In genomic region chr3:70406571-70406970, GRCm38 (mm10) we compare ENCODE assay signal across 15 mouse cellular contexts.
A peak's percentile ranks its signal among the peaks of the same experiment; 100 is the strongest.
DNase-seq lines count a peak whose midpoint lies in the region; ATAC-seq and TF ChIP-seq lines count a peak whose summit lies in the region.
"Had no signal": no experiment of that assay in that cellular context is flagged by ENCODE, and none has a peak within 500 bp of the region (broad histone marks: within the 10 kb centered on the region; RNA-seq: fewer than 3 reads in every experiment).

No protein-coding gene starts in this region.

- H3K4me1 ChIP-seq in liver, adult 2 months (ENCODE audit: control insufficient read depth, insufficient read depth, low read length), result no peaks in the 10 kb centered on the region
- no peaks in the 10 kb centered on the region for H3K4me1 ChIP-seq in liver, postnatal 0 days (ENCODE audit: insufficient read depth)
- no peaks in the 10 kb centered on the region for H3K4me1 ChIP-seq in ES-E14 (ENCODE audit: control insufficient read depth in 2 of 2, insufficient read depth in 2 of 2, low read length in 2 of 2, poor library complexity in 1 of 2)
- no peaks in the 10 kb centered on the region for H3K4me1 ChIP-seq in forebrain, embryonic 13.5 days
- H3K4me1 ChIP-seq: embryonic facial prominence, embryonic 15.5 days had no signal

- TF ChIP-seq CTCF in liver, adult 2 months (IDR thresholded peaks at IDR 0.05; ENCODE audit: low read depth, low read length), result peak; percentile 24; the same call in 1 of the 2 replicates
- TF ChIP-seq CTCF in liver, postnatal 0 days (IDR thresholded peaks at IDR 0.05; ENCODE audit: low read depth), result no peak

- H3K27ac ChIP-seq in liver, adult 2 months (replicated peaks; ENCODE audit: insufficient read depth, low read depth, low read length), result no peak overlapping the region
- H3K27ac ChIP-seq in liver, postnatal 0 days (ENCODE audit: low read depth), result no peak overlapping the region
- no peak overlapping the region for H3K27ac ChIP-seq in ES-E14 (ENCODE audit: insufficient read depth, low read depth, low read length, poor library complexity, severe bottlenecking)
- no peak overlapping the region for H3K27ac ChIP-seq in forebrain, embryonic 13.5 days
- H3K27ac ChIP-seq: embryonic facial prominence, embryonic 15.5 days had no signal

- H3K4me3 ChIP-seq in liver, adult 2 months (ENCODE audit: insufficient read depth, low read depth, low read length), result no peak overlapping the region
- no peak overlapping the region for H3K4me3 ChIP-seq in liver, postnatal 0 days (ENCODE audit: low read depth, low read length)
- H3K4me3 ChIP-seq in ES-E14 (ENCODE audit: insufficient read depth in 1 of 2, low read depth in 1 of 2, low read length in 2 of 2, poor library complexity in 1 of 2, severe bottlenecking in 1 of 2), result no peak overlapping the region
- no peak overlapping the region for H3K4me3 ChIP-seq in forebrain, embryonic 13.5 days
- H3K4me3 ChIP-seq: embryonic facial prominence, embryonic 15.5 days had no signal

- H3K79me2 ChIP-seq in liver, adult 2 months (ENCODE audit: control insufficient read depth, insufficient read depth, low read length), result no peaks in the 10 kb centered on the region

- H3K9ac ChIP-seq in liver, adult 2 months (ENCODE audit: low read depth, low read length), result no peak overlapping the region
- H3K9ac ChIP-seq in liver, postnatal 0 days (replicated peaks), result no peak overlapping the region
- H3K9ac ChIP-seq in ES-E14 (ENCODE audit: insufficient read depth, low read depth, low read length, poor library complexity, severe bottlenecking), result no peak overlapping the region
- no peak overlapping the region for H3K9ac ChIP-seq in forebrain, embryonic 13.5 days
- H3K9ac ChIP-seq: embryonic facial prominence, embryonic 15.5 days had no signal

- H3K27me3 ChIP-seq in liver, adult 2 months (ENCODE audit: control insufficient read depth, insufficient read depth, low read length), result no peaks in the 10 kb centered on the region
- no peaks in the 10 kb centered on the region for H3K27me3 ChIP-seq in liver, postnatal 0 days (ENCODE audit: insufficient read depth, low read length)
- H3K27me3 ChIP-seq in forebrain, embryonic 13.5 days, result no peaks in the 10 kb centered on the region
- H3K27me3 ChIP-seq: embryonic facial prominence, embryonic 15.5 days had no signal

- TF ChIP-seq POLR2A in liver, adult 2 months (IDR thresholded peaks at IDR 0.05; ENCODE audit: extremely low read depth, insufficient read depth, low read length), result no peak

- intact Hi-C loops in heart, postnatal 36 days (cut with DNase I), result no loop called here

- no peak overlapping the region for H3K4me2 ChIP-seq in liver, postnatal 0 days (ENCODE audit: low read depth, low read length)
- no peak overlapping the region for H3K4me2 ChIP-seq in forebrain, embryonic 13.5 days
- H3K4me2 ChIP-seq: embryonic facial prominence, embryonic 15.5 days; heart, embryonic 11.5 days; liver, embryonic 11.5 days had no signal

- DNase-seq in heart, adult 11 months, result peak; percentile 81
- no peak for DNase-seq in heart, postnatal 36 days
- DNase-seq in liver, adult 2 months (ENCODE audit: extremely low read depth, low read depth, low spot score), result peak; percentile 43
- no peak for DNase-seq in liver, postnatal 0 days
- peak; percentile 2 for DNase-seq in ES-E14 (ENCODE audit: low read depth, low spot score)
- peak; percentile 7 for DNase-seq in kidney, postnatal 14 days
- DNase-seq: adrenal gland, postnatal 14 days; cerebellum, adult 11-12 months; layer of hippocampus, adult 9-11 months had no signal

- 96% methylated on average over 1 of the region's 1 CpGs for WGBS in liver, adult 2 months
- 68% methylated on average over 1 of the region's 1 CpGs for WGBS in liver, postnatal 0 days (ENCODE audit: insufficient replicate concordance)
- WGBS in forebrain, embryonic 13.5 days, result 92% methylated on average over 1 of the region's 1 CpGs

- no peaks in the 10 kb centered on the region for H3K36me3 ChIP-seq in liver, adult 2 months (ENCODE audit: control insufficient read depth, insufficient read depth, low read length)
- H3K36me3 ChIP-seq in liver, postnatal 0 days (replicated peaks; ENCODE audit: insufficient read depth, low read length), result no peaks in the 10 kb centered on the region
- H3K36me3 ChIP-seq in ES-E14 (ENCODE audit: control insufficient read depth, insufficient read depth, low read length, poor library complexity, severe bottlenecking), result no peaks in the 10 kb centered on the region
- H3K36me3 ChIP-seq in forebrain, embryonic 13.5 days (ENCODE audit: poor library complexity, severe bottlenecking), result no peaks in the 10 kb centered on the region
- H3K36me3 ChIP-seq: embryonic facial prominence, embryonic 15.5 days; G1E had no signal

- no peak for TF ChIP-seq EP300 in liver, postnatal 0 days (IDR thresholded peaks at IDR 0.05; ENCODE audit: low read depth)

- no peak for ATAC-seq in liver, postnatal 0 days
- no peak for ATAC-seq in forebrain, embryonic 13.5 days
- ATAC-seq: hindbrain, embryonic 16.5 days had no signal

- no peaks in the 10 kb centered on the region for H3K9me3 ChIP-seq in liver, postnatal 0 days (ENCODE audit: low read length)
- no peaks in the 10 kb centered on the region for H3K9me3 ChIP-seq in ES-E14 (ENCODE audit: control insufficient read depth, insufficient read depth, low read depth, low read length)
- no peaks in the 10 kb centered on the region for H3K9me3 ChIP-seq in forebrain, embryonic 13.5 days (replicated peaks)
- H3K9me3 ChIP-seq: embryonic facial prominence, embryonic 15.5 days had no signal

- in situ Hi-C loops in ES-E14 (cut with MboI; ENCODE audit: low sequenced_read_pairs in 2 of 2, unreplicated experiment in 2 of 2), result no loop called here

TF ChIP-seq in ES-E14, 5 proteins besides CTCF, POLR2A, EP300 and RAD21:
- TF ChIP-seq CHD2 (IDR thresholded peaks at IDR 0.05; ENCODE audit: low read depth, low read length), result no peak
- no peak for TF ChIP-seq ZC3H11A (IDR thresholded peaks at IDR 0.05; ENCODE audit: borderline replicate concordance, low read depth, low read length)
- TF ChIP-seq ZNF384 (IDR thresholded peaks at IDR 0.05; ENCODE audit: low read depth, low read length), result no peak
- TF ChIP-seq MAFK (IDR thresholded peaks at IDR 0.05; ENCODE audit: insufficient read depth, low read depth, low read length), result no peak
- TF ChIP-seq HCFC1 (IDR thresholded peaks at IDR 0.05; ENCODE audit: borderline replicate concordance, insufficient read depth, low read length), result no peak

Comparison
In these comparisons a context has a peak if more than half of its experiments do, and no peak if none do; other contexts are left out.
1. DNase-seq: peak in heart, adult 11 months (single experiment), liver, adult 2 months (single experiment), ES-E14 (single experiment) and kidney, postnatal 14 days (single experiment); none in heart, postnatal 36 days (0 of 2) and liver, postnatal 0 days (single experiment).